Mouse (Mus musculus): ENCODE measurements around the gene Map2.

The Map2 gene

DNA sequence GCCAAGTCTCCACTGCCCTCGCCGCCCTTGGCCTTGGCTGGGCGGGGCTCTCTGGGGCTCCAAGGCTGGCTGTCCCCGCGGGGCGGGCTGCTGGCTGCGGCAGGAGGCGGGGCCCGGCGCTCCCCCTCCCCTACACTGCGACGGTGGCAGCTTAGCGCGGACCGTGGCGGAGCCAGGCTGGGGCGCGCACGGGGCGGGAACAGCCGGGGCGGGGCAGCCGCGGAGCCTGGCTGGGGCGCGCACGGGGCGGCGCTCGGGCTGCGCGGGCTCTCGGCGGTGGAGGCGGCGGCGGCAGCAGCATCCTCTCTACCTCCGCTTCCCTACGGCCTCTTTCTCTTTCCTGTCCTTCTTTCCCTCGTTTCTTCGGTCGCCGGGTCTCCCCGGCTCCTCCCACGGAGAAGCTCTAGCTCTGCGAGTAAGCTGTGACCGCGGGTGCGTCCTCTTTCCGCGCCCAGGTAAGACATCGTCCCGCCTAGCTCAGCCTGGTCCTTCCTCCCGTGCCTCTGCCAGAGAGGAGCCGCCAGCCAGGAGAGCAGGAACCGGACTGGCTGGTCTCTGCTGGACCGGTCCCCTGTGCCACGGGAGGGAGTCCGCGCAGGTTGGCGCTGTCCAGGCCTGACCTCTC is at the start of gene Map2:
Map2 (plus strand) TSS at position 233 of the 625 bp plus-strand sequence.
- DNase-seq (ENCODE audit: low read depth, low spot score), result peak; percentile 36

GRCm38 (mm10) chr1:66133014-66133413 is 42.1 kb upstream of the Map2 start:
- DNase-seq (ENCODE audit: low read depth, low spot score), result no peak

GRCm38 (mm10) chr1:66135324-66135723 is 39.7 kb upstream of the Map2 start:
- no peak for DNase-seq (ENCODE audit: low read depth, low spot score)

DNA sequence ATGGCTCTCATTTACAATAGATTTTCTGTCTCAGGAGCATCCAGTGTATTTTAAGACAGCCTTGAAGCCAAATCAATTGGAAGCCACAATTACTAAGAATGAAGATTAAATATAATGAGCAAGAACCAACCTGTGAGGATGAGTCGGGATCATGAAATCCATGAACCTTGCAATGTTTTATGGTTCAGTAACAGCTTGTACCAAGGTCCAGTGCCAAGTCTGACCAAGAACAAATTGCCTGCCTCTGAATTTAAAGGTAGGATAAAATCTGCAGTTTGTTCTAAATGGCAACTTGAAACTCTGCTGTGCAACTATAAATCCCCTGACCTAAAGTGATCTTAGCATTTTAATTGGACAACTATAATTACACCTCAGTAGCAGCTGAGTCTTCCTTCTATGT is 34.4 kb upstream of the Map2 start:
- DNase-seq (ENCODE audit: low read depth, low spot score), result no peak

DNA sequence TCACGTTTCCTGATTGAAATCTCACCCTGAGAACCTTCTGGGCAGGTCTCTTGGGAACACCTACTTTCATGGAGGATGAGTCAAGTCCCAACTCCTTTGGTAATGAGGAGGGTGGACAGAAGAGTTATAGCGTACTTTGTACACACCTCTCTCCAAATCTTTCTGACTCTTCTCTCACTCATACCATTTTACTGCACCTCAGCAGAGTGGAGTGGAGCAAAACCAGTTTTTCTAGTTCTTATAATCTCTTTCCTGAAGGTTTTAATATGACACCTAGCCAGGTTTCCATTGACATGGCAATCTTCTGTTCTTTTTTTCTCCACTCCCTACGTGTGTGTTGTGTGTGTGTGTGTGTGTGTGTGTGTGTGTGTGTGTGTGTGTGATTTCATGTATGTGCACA is 29.9 kb upstream of the Map2 start:
- DNase-seq (ENCODE audit: low read depth, low spot score), result no peak

- no peak for DNase-seq (ENCODE audit: low read depth, low spot score)
Measured at GRCm38 (mm10) chr1:66148825-66149514, 26.1 kb upstream of the Map2 start.

GRCm38 (mm10) chr1:66150806-66151205 is 24.3 kb upstream of the Map2 start:
- no peak for DNase-seq (ENCODE audit: low read depth, low spot score)

DNA sequence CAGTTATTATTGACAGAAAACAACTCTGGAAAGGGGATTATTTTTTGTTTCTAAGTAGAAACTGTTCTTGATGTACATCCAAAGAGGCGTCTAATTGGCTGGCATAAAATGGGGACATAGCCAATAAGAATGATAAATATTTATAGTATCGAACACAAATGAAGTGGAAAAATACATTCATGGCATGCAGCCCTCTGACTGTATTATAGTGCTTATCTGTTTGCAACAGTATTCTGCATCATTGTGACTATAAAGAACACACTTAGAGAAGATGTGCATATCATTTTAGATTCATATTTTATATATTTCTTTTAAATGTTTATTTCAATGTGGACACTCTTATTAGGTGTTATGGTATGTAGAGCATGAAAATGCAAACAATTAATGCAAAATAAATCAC is 17.9 kb upstream of the Map2 start:
- DNase-seq (ENCODE audit: low read depth, low spot score), result no peak

DNA sequence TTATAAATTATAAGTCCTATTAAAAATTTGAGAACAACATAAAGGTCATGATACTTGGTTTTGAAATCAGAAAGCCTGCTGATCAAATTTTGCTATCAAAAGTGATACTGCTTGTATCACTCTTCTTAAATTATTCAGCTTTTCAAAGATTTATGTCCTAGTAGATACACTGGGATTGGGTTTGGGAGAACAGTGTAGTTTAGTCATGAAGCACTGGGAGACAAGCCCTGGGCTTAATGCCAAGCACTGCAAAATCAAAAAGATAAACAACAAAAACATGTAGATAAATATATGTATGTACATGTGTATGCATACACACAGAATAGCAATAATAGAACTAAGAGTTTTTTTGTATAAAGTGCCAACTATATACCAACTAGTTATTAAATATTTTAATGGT is 17.5 kb upstream of the Map2 start:
- DNase-seq (ENCODE audit: low read depth, low spot score), result no peak

- no peak for DNase-seq (ENCODE audit: low read depth, low spot score)
Measured at GRCm38 (mm10) chr1:66164648-66165047, 10.4 kb upstream of the Map2 start.

- peak; percentile 27 for DNase-seq (ENCODE audit: low read depth, low spot score)
Measured at GRCm38 (mm10) chr1:66168722-66169121, 6.4 kb upstream of the Map2 start.

- DNase-seq (ENCODE audit: low read depth, low spot score), result no peak
Measured at GRCm38 (mm10) chr1:66172127-66172526, 2.9 kb upstream of the Map2 start.

- no peak for DNase-seq (ENCODE audit: low read depth, low spot score)
Measured at GRCm38 (mm10) chr1:66173630-66174029, 1.4 kb upstream of the Map2 start.

DNA sequence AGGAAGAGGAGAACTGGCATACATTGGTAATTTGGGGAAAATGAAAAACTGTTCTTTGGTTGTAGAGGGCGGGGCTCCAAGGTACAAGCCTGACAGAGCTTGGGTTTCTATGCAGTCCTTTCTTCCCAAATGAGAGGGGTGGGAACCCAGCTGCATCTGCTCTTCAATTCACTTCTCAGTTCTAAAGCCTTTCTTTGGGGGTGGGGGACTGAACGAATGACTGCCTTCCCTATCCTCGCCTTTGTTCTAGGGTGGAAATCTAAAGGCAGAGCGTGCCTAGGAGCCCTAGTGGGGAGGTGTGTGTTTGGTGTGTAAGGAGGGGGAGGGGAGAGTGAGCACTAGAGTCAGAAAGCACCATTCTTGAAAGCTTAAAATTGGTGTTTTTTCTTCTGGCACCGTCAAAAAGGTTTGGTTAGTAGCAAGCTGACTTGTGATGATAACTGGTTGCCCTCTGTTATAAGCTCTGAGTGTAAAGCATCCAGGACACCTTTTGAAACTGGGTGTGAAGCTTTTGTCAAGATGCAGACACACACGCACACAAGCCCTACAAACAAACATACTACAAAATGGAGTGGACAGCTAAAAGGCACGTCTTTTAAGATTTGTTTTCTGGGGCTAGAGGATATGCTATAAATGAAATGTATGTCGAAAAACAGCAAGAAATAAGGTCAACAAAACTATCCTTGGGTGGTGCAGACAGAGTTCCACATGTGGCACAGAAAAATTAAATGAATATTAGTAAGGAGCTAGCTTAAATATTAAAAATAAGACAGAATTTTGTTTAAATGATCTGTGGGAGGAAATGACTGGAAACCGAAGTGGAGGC is 1.2 kb downstream of the Map2 start:
- DNase-seq (ENCODE audit: low read depth, low spot score), result no peak

DNA sequence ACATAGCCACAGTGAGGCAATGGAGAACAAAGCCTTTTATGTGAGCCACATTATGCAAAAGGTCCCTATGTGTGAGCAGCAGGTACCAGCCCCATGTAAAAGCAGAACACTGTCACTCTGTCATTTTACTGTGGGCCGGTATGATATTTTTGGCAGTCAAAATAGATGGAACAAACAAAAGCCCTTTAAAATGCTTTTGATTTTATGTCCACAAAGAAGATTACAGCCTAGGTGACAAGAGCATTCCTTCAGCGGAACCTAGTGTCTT is 1.7 kb downstream of the Map2 start:
- no peak for DNase-seq (ENCODE audit: low read depth, low spot score)

GRCm38 (mm10) chr1:66177489-66178170 is 2.6 kb downstream of the Map2 start:
- DNase-seq (ENCODE audit: low read depth, low spot score), result no peak

DNA sequence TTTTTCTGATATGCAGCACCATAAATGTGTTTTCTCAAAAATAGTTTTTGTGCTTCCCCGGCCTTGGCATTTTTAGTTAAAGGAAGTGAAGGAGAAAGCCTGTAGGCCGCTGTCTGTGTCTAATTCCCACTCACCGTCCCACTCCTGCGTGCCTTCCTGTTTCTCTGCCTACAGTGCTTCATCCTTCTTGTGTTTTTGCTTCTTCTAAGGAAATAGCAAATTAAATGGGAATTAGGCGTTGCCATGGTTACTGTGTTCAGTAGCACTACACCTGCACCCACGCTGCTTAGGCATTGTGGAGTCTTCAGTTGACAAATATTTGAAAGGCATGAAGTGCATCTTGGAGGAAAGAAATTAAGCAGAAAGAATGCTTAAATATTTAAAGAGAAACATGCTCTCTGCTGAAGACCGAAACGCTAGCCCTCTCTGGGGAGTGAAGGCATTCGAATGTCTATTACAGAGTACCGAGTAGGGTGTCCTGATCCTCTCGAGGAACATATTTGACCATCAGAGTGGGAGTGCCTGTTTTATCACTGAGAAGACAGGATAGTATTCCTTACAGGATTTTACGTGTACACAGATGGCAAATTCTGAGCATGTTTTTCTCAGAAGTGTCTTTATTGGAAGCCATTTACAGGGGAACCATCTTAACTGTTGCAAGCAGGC is 12.1 kb downstream of the Map2 start:
- no peak for DNase-seq (ENCODE audit: low read depth, low spot score)

GRCm38 (mm10) chr1:66192401-66192800 is 17.3 kb downstream of the Map2 start:
- DNase-seq (ENCODE audit: low read depth, low spot score), result no peak

DNA sequence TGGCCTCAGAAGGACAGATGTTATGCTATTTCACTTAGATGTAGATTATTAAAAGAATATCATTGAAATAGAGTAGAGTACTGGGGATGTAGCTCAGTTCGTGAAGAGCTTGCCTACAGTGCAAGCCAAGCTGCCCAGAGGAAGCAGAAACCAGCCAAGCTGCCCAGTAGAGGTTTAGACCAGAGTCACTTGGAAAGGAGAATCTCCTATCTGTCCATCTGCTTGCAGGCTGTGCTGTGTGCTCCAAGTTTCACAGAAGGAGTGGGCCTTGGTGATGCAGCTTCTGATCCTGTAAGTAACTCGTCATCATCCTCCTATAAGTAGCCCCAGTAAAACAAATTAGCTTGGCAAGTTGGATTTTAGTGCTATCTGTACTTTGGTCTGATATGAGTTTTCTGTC is 17.8 kb downstream of the Map2 start:
- DNase-seq (ENCODE audit: low read depth, low spot score), result no peak

- no peak for DNase-seq (ENCODE audit: low read depth, low spot score)
Measured at GRCm38 (mm10) chr1:66195040-66195726, 20.1 kb downstream of the Map2 start.

GRCm38 (mm10) chr1:66196240-66196639 is 21.2 kb downstream of the Map2 start:
- no peak for DNase-seq (ENCODE audit: low read depth, low spot score)

Measured in skeletal muscle tissue, adult 2 months (tissue).